Mouse (Mus musculus) yolk sac, embryonic 10.5 days (tissue): ENCODE results near the gene Lilrb4a.
A peak's percentile ranks its signal among the peaks of the same experiment; 100 is the strongest.
"Not testable (repeated sequence)": the region's sequence is repeated elsewhere in the genome, so short reads cannot be mapped to it uniquely, and the experiment has no call there.

Experiments used
- DNase-seq: peaks from one replicate; pipeline ENCODE4 v3.0.0-alpha.2; 2017; ENCODE audit warnings: low spot score

The Lilrb4a gene

DNA sequence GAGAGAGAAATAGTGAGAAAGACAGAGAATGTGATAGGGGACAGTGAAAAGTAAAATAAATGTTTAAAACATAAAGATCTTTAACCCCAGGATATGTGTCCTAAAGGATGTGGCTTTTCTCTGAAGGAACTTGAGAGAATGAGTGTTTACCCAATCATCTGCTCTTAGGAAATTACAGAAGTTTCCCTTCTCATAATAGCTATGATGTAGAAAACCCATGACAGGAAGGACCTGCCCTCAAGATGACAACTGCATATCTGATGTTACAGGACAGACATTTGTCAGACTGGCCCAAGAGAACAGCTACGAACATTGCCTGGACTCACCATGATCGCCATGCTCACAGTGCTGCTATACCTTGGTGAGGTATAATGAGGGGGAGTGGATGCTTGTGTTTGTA is at the start of gene Lilrb4a:
Lilrb4a (plus strand) TSS at position 266 of the 400 bp plus-strand sequence.
- DNase-seq = not testable (repeated sequence)

- no peak for DNase-seq
Observed at GRCm38 (mm10) chr10:51451610-51452009, 39.1 kb upstream of the Lilrb4a start.

- DNase-seq = no peak
Observed at GRCm38 (mm10) chr10:51453616-51454298, 37.0 kb upstream of the Lilrb4a start.

DNA sequence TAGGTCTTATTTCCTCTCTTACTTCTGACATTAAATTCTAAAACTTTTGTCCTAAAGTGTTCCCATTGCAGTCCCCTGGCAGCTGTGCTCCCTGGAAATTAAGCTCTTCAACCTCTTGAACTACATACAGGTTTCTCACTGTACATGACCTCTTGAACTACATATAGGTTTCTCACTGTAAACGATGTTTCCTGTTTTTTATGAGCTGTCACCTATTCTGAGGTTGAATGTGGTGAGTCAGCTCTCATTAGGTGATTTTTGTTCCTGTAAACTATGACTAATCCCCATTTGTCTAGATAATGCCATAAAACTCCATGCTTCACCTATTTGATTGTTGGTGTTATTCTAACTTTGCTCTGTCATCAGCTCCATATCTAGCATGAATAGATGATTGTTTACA is 36.4 kb upstream of the Lilrb4a start:
- DNase-seq = no peak

DNA sequence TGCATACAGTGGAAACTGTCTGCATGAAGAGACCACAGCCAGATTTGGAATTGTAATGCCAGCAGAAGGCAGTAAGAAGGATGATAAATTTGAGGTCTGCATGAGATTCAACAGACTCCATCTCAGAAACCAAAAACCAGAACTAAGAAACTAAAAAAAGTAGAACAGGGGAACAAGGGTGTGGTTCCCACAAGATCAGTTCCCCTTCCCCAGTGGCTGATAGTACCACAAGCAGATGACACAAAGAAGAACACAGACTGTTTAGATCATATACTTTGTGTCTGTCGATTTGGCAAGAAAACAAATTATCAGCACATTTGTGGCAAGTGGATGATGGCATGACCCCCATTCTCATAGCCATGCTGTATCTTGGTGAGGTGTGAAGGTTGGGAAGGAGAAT is 35.0 kb upstream of the Lilrb4a start:
- no peak for DNase-seq

DNA sequence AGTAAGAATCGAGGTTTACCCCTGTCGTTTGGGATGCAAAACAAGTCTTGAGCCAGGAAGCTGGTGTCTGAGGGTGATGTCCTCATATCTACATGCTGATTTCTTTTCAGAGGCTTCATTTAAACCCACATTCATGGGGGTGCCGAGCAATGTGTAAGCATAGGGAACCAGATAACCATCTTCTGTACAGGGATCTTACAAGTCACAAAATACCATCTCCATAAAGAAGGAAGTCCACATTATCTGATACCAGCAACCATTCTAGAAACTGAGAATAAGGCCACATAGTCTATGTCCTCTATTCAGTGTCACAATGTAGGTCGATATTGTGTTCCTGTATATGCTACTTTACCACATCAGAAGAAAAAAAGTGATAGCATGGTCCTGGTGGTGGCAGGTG is 34.4 kb upstream of the Lilrb4a start:
- no peak for DNase-seq

DNA sequence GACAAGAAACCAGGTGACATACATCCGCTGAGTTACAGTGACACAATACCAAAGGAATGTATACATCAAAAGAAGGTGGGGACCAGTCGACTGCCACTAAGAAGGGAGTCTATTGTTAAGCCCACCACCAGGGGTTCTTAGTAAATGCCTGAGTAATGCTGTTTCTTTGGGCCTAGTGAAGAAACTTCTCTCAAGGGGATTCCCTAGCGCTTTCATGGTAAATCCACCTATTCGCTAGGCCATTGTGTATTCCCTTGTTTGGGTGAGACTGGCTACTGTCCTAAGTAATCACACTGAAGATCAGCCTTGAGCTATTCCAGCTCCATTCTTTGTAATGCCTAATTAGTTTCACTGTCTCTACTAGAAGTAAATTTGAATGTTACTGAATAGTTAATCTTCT is 27.0 kb upstream of the Lilrb4a start:
- not testable (repeated sequence) for DNase-seq

- DNase-seq = not testable (repeated sequence)
Observed at GRCm38 (mm10) chr10:51480397-51480796, 10.4 kb upstream of the Lilrb4a start, which contains the start of the genes Gm49339 and Lilr4b. Gene Gm49339, plus strand, starts transcription at chr10:51480612. Gene Lilr4b, plus strand, starts transcription at chr10:51480632.

- no peak for DNase-seq
Observed at GRCm38 (mm10) chr10:51520021-51520420, 29.3 kb downstream of the Lilrb4a start.

GRCm38 (mm10) chr10:51521453-51521852 is 30.7 kb downstream of the Lilrb4a start:
- no peak for DNase-seq

DNA sequence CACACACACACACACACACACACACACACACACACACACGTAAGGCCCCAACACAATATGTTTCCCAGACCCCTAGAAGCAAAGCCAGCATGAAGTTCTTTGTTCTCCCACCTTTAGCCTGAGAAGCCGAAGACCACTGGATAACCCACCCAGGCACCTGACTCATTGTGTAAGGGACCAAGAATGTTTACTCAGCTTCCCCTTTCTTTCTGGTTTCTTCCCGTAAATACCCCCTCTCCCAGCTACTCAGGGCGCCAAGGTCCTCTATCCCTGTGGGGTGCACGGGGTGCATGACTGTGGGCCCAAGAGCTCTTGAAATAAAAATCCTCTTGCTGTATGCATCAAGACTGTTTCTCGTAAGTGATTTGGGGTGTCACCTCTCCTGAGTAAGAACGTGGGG is 35.3 kb downstream of the Lilrb4a start:
- no peak for DNase-seq

DNA sequence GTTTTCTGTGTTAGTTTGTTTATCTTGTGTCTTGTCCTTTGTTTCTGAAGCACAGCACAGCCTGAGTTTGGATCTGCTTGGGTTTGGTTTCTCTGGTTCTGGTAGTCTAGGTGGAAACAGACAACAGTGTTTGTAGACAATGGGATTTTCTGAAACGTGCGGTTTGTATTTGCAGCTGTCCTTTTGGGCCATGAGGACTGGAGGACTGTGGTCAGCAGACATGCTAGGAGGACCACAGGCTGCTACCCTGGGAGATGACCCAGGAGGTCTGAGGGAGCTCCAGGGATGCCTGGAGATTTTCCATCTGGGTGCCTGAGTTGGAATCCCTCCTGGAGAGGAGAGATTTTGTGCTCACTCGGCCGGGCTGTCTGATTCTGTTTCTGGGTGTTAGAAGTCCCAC is 35.9 kb downstream of the Lilrb4a start:
- no peak for DNase-seq

DNA sequence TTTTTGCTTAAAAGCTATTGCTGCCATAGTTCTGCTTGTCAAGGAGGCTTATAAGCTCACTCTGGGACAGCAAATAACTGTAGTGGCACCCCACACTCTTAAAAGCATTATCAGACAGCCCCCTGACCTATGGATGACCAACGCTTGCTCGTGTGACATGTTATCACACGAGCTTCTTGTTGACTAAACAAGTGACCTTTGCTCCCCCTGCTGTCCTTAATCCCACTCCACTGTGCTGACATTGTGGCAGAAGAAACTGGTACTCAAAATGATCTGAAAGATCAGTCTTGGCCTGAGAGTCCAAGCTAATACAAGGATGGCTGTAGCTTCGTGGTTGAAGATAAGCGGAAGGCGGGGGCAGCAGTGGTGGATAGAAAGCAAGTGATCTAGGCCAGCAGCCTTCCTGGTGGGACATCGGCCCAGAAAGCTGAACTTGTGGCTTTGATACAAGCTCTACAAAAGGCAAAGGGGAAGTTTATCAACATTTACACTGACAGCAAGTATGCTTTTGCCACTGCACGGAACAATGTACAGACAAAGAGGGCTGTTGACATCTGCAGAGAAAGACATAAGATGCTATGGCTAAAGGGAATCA is 38.2 kb downstream of the Lilrb4a start:
- peak; percentile 35 for DNase-seq

DNA sequence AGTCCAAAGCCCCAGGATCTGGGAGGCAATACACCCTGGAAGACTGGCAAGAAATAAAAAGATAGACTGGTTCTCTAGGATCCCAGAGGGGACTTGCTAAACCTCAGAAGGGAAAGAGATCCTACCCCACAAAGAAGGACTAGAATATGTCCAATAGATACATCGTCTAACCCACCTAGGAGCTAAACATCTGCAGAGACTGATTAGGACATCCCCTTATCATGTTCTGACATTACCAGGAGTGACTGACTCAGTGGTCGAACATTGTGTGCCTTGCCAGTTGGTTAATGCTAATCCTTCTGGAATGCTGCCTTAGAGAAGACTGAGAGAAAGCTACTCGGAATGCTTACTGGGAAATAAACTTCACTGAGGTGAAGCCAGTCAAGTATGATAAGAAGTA is 38.7 kb downstream of the Lilrb4a start:
- DNase-seq = no peak

DNA sequence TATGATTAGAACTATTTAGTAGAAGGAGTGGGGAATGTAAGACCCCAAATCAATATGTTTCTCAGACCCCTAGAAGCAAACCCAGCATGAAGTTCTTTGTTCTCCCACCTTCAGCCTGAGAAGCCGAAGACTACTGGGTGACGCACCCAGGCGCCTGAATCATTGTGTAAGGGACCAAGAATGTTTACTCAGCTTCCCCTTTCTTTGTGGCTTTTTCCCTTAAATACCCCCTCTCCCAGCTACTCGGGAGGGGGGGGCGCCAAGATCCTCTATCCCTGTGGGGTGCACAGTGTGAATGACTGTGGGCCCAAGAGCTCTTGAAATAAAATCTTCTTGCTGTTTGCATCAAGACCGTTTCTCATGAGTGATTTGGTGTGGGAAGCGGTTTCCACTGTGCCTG is 40.1 kb downstream of the Lilrb4a start:
- no peak for DNase-seq
